Mouse (Mus musculus) kidney, adult 2 months (tissue): ENCODE data around the gene Zfp651. TPM values are rescaled to one million over a fixed set of nuclear protein-coding genes. Genes with fewer than 3 reads are reported as not detected.

ENCODE experiments used
- DNase-seq: peaks from one replicate; pipeline ENCODE4 v3.0.0; 2021
- H3K27ac ChIP-seq: fragments of 200-500 bp; 2 replicates; pipeline ENCODE4 v1.5.1; 2012; ENCODE audit warnings: low read depth, low read length, control low read depth, inconsistent platforms; ENCODE audit not compliant: insufficient read depth
- H3K27me3 ChIP-seq: fragments of 200-500 bp; replicated peaks from 2 replicates; pipeline ENCODE4 v1.6.1; 2012; ENCODE audit warnings: mild to moderate bottlenecking, moderate library complexity, low read length, inconsistent platforms; ENCODE audit not compliant: control insufficient read depth, insufficient read depth
- H3K36me3 ChIP-seq: fragments of 200-500 bp; 2 replicates; pipeline ENCODE4 v1.6.1; 2012; ENCODE audit warnings: mild to moderate bottlenecking, moderate library complexity, low read length, inconsistent platforms; ENCODE audit not compliant: control insufficient read depth, insufficient read depth
- H3K4me1 ChIP-seq: fragments of 200-500 bp; 2 replicates; pipeline ENCODE4 v1.6.1; 2011; ENCODE audit warnings: low read length; ENCODE audit not compliant: control insufficient read depth, insufficient read depth
- H3K4me3 ChIP-seq: fragments of 200-500 bp; 2 replicates; pipeline ENCODE4 v1.5.1; 2011; ENCODE audit warnings: mild to moderate bottlenecking, low read depth, low read length, control low read depth; ENCODE audit not compliant: insufficient read depth
- CTCF ChIP-seq: fragments of 200-500 bp; conservative IDR thresholded peaks from 2 replicates; pipeline ENCODE4 v1.5.1; 2011; ENCODE audit warnings: low read depth, mild to moderate bottlenecking, control low read depth, low read length, moderate library complexity, mixed read lengths; ENCODE audit not compliant: insufficient read depth, insufficient read length
- POLR2A ChIP-seq: fragments of 200-500 bp; IDR thresholded peaks from one replicate; pipeline ENCODE4 v1.6.1; 2011; ENCODE audit warnings: low read depth, low read length, control low read depth
- WGBS: fragments of 180-500 bp; shearing (Covaris S2); methylation state at CpG from one replicate; pipeline ENCODE4 v1.1.7; 2018; 5-methylcytosine and 5-hydroxymethylcytosine counted together
- polyA plus RNA-seq: library from polyadenylated mRNA; depleted of rRNA; stranded (reverse); fragments of >200 nt; gene quantifications from 2 replicates; pipeline ENCODE4 v1.2.3, GENCODE M21; 2012; rRNA removed

The Zfp651 gene
- polyA plus RNA-seq, 1 experiment, result 25.4 TPM

- DNase-seq, result no peak
- 49% methylated on average over 6 of the region's 6 CpGs for WGBS
Measured at GRCm38 (mm10) chr9:121815183-121815582, 56.1 kb downstream of the Zfp651 start.

GRCm38 (mm10) chr9:121819073-121819770 is 60.1 kb downstream of the Zfp651 start:
- Histone ChIP-seq H3K36me3 (no peaks in the 10 kb centered on the region), H3K4me3 (no peak overlapping the region), H3K27ac (peak overlapping the region; percentile 67), H3K4me1 (peaks cover 8% of the 10 kb centered on the region; the same call in 1 of the 2 replicates), H3K27me3 (no peaks in the 10 kb centered on the region)
- TF ChIP-seq CTCF, result no peak
- peak; percentile 66 for DNase-seq
- 70% methylated on average over 9 of the region's 9 CpGs for WGBS

More at GRCm38 (mm10) chr9:121815183-121815582, 56.1 kb downstream of the Zfp651 start:
- no peaks in the 10 kb centered on the region for H3K27me3 ChIP-seq
- H3K4me3 ChIP-seq, result no peak overlapping the region
- TF ChIP-seq CTCF, result no peak
- TF ChIP-seq POLR2A, result no peak
- no peaks in the 10 kb centered on the region for H3K4me1 ChIP-seq
- H3K27ac ChIP-seq, result no peak overlapping the region
- H3K36me3 ChIP-seq, result no peaks in the 10 kb centered on the region

GRCm38 (mm10) chr9:121819771-121820471 is 60.8 kb downstream of the Zfp651 start:
- 61% methylated on average over 7 of the region's 7 CpGs for WGBS
- peaks cover 8% of the 10 kb centered on the region; the same call in 1 of the 2 replicates for H3K4me1 ChIP-seq
- H3K4me3 ChIP-seq, result no peak overlapping the region
- TF ChIP-seq POLR2A (no peak), CTCF (no peak)
- peak overlapping the region; percentile 67 for H3K27ac ChIP-seq
- H3K36me3 ChIP-seq, result no peaks in the 10 kb centered on the region
- no peaks in the 10 kb centered on the region for H3K27me3 ChIP-seq
- DNase-seq, result peak; percentile 36

- H3K4me1 ChIP-seq, result peaks cover 8% of the 10 kb centered on the region; the same call in 1 of the 2 replicates
- H3K27ac ChIP-seq, result peak overlapping the region; percentile 67
- no peaks in the 10 kb centered on the region for H3K36me3 ChIP-seq
- H3K4me3 ChIP-seq, result no peak overlapping the region
- DNase-seq, result peak; percentile 18
- TF ChIP-seq CTCF (no peak), POLR2A (no peak)
- 64% methylated on average over 5 of the region's 5 CpGs for WGBS
- H3K27me3 ChIP-seq, result no peaks in the 10 kb centered on the region
Measured at GRCm38 (mm10) chr9:121820765-121821164, 61.6 kb downstream of the Zfp651 start.

Other genes starting within 250 kb of the Zfp651 start
- 0.11 TPM in 1 of 2 replicates, not detected in the other for gene Lyzl4, start 117.2 kb upstream of the Zfp651 start, polyA plus RNA-seq
- gene Vipr1, start 116.6 kb upstream of the Zfp651 start, polyA plus RNA-seq, result 2.0 and 5.4 TPM in 2 replicates
- gene Sec22c, start 53.8 kb upstream of the Zfp651 start, polyA plus RNA-seq, result 6.6 and 7.4 TPM in 2 replicates
- 52.4 and 61.5 TPM in 2 replicates for gene Ss18l2, start 49.0 kb upstream of the Zfp651 start, polyA plus RNA-seq
- 24.8 and 28.5 TPM in 2 replicates for gene Nktr, start 40.2 kb upstream of the Zfp651 start, polyA plus RNA-seq
- 1.6 TPM in 1 of 2 replicates, not detected in the other for gene Klhl40, start 18.3 kb downstream of the Zfp651 start, polyA plus RNA-seq
- gene Hhatl, start 33.2 kb downstream of the Zfp651 start, polyA plus RNA-seq, result 19.1 and 22.5 TPM in 2 replicates
- gene Ccdc13, start 80.1 kb downstream of the Zfp651 start, polyA plus RNA-seq, result 0.30 TPM in 2 replicates
- 22.7 and 36.6 TPM in 2 replicates for gene Higd1a, start 99.0 kb downstream of the Zfp651 start, polyA plus RNA-seq
- gene Ackr2, start 139.0 kb downstream of the Zfp651 start, polyA plus RNA-seq, result 0.94 and 1.1 TPM in 2 replicates
- 0.16 and 0.39 TPM in 2 replicates for gene Cyp8b1, start 157.0 kb downstream of the Zfp651 start, polyA plus RNA-seq
- 0.25 and 0.65 TPM in 2 replicates for gene Fam198a, start 191.7 kb downstream of the Zfp651 start, polyA plus RNA-seq
- gene Pomgnt2, start 237.8 kb downstream of the Zfp651 start, polyA plus RNA-seq, result 16.7 and 20.6 TPM in 2 replicates